Mouse (Mus musculus) neural tube, embryonic 15.5 days (tissue): Measurements from ENCODE around the gene Olfr731. TPM values are rescaled to one million over a fixed set of nuclear protein-coding genes. Genes with fewer than 3 reads are reported as not detected.

ENCODE experiments used
- ATAC-seq: fragments of 200-750 bp; cut with Nextera tagmentation; 2 replicates; pipeline ENCODE4 v1.8.0; 2017; ENCODE audit warnings: mild to moderate bottlenecking, moderate TSS enrichment, moderate library complexity; ENCODE audit not compliant: low FRiP score
- H3K27ac ChIP-seq: fragments of 300-500 bp; sonication (generic); replicated peaks from 2 replicates; pipeline ENCODE4 v1.5.1; 2015; ENCODE audit warnings: mild to moderate bottlenecking, inconsistent platforms
- H3K27me3 ChIP-seq: fragments of 300-500 bp; sonication (generic); replicated peaks from 2 replicates; pipeline ENCODE4 v1.6.1; 2015; ENCODE audit warnings: inconsistent platforms
- H3K36me3 ChIP-seq: fragments of 300-500 bp; sonication (generic); 2 replicates; pipeline ENCODE4 v1.6.1; 2015; ENCODE audit warnings: inconsistent platforms
- H3K4me1 ChIP-seq: fragments of 300-500 bp; sonication (generic); 2 replicates; pipeline ENCODE4 v1.6.1; 2015; ENCODE audit warnings: inconsistent platforms
- H3K4me2 ChIP-seq: fragments of 300-500 bp; sonication (generic); 2 replicates; pipeline ENCODE4 v1.6.1; 2015; ENCODE audit warnings: inconsistent platforms, mild to moderate bottlenecking, moderate library complexity
- H3K4me3 ChIP-seq: fragments of 300-500 bp; sonication (generic); replicated peaks from 2 replicates; pipeline ENCODE4 v1.5.1; 2015; ENCODE audit warnings: mild to moderate bottlenecking, inconsistent platforms
- H3K9ac ChIP-seq: fragments of 300-500 bp; sonication (generic); replicated peaks from 2 replicates; pipeline ENCODE4 v1.6.1; 2015; ENCODE audit warnings: mild to moderate bottlenecking, inconsistent platforms
- H3K9me3 ChIP-seq: fragments of 300-500 bp; sonication (generic); replicated peaks from 2 replicates; pipeline ENCODE4 v1.6.1; 2016; ENCODE audit warnings: inconsistent platforms
- WGBS: fragments of 180-500 bp; shearing (Covaris S2); methylation state at CpG from one replicate; pipeline ENCODE4 v1.1.7; 2015; ENCODE audit warnings: mixed read lengths; 5-methylcytosine and 5-hydroxymethylcytosine counted together
- polyA plus RNA-seq: library from polyadenylated mRNA; unstranded; fragments of >200 nt; fragmentation: Nextera tagmentation; extraction: Ambion mirVana; gene quantifications from 2 replicates; pipeline ENCODE4 v1.2.1, GENCODE M21; 2015

Gene Olfr731
- polyA plus RNA-seq: not detected in 2 replicates

DNA sequence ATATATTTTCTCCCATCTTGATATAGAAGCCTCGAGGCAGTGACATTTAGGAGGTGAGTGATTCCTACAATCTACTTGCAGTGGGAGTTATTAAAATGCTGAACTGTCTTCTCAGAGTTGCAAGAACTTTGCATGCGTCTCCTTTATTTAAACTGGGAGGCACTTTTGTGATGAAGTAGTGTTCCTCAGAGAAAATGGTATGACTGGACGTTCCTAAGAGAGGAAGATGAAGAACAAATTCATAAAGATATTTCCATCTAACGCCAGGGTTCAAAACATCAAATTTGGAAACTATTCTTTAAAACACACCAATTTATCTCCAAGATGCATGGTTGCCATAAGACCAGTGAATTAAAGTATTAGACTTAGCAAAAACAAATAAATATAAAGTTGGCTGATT is at the start of gene Olfr731:
Olfr731 (minus strand) TSS at position 101 of the 400 bp plus-strand sequence.
- Histone ChIP-seq H3K4me3 (no peak within 1 kb of the TSS), H3K4me1 (no peaks in the 10 kb centered on the region), H3K9ac (no peak within 1 kb of the TSS), H3K9me3 (no peaks in the 10 kb centered on the region), H3K27ac (no peak within 1 kb of the TSS), H3K4me2 (no peak within 1 kb of the TSS), H3K36me3 (no peaks in the 10 kb centered on the region), H3K27me3 (no peaks in the 10 kb centered on the region)
- 90% methylated on average over 4 of the region's 4 CpGs for WGBS
- no peak for ATAC-seq

DNA sequence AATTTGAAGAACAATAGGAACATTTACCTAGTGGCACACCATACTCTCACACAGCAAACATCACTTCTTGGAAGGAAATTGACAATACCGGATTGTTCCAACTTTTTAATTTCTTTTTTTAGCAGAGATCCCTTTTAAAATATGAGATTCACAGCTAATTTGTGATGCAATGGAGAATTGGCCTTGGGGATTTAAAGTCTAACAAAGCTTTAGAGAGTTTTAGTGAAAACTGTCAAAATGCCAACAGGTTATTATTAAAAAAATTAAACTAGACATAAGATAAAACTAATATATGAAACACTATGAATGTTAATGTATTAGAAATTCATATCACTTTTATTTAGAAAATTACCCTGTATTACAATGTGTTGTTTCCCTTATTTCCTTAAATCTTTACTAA is 42.4 kb upstream of the Olfr731 start, which contains the start of gene Olfr732:
Olfr732 (minus strand) TSS at position 101 of the 400 bp plus-strand sequence.
- H3K27ac ChIP-seq: no peak within 1 kb of the TSS
- no peaks in the 10 kb centered on the region for H3K27me3 ChIP-seq
- H3K36me3 ChIP-seq: no peaks in the 10 kb centered on the region
- H3K4me3 ChIP-seq: no peak within 1 kb of the TSS
- H3K9me3 ChIP-seq: no peaks in the 10 kb centered on the region
- 98% methylated on average over 1 of the region's 1 CpGs for WGBS
- no peak within 1 kb of the TSS for H3K9ac ChIP-seq
- no peak for ATAC-seq
- no peaks in the 10 kb centered on the region for H3K4me1 ChIP-seq
- H3K4me2 ChIP-seq: no peak within 1 kb of the TSS

DNA sequence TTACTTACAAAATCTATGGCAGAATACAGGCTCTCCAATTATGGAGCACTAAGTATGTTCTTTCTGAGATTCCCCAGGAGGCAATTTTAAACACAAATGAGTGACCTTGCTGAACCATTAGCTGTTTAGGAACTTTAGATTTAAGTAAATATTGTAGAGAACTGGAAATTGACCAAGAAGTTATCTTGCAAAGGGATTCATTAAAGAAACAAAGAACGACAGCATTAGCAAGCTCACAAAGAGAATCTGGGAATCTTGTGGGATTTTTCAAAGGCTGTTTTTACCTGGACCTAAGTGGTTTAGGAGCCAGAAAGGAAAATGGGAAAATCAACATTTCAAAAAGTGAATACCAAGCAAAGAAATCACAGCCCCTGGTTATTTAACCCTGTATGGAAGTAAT is 53.6 kb downstream of the Olfr731 start, which contains the start of gene Olfr730:
Olfr730 (minus strand) TSS at position 101 of the 400 bp plus-strand sequence.
- H3K9me3 ChIP-seq: no peaks in the 10 kb centered on the region
- no peak within 1 kb of the TSS for H3K9ac ChIP-seq
- no peak within 1 kb of the TSS for H3K4me2 ChIP-seq
- H3K36me3 ChIP-seq: no peaks in the 10 kb centered on the region
- no peak within 1 kb of the TSS for H3K27ac ChIP-seq
- no peak for ATAC-seq
- WGBS: 65% methylated on average over 1 of the region's 1 CpGs
- H3K4me1 ChIP-seq: no peaks in the 10 kb centered on the region
- no peaks in the 10 kb centered on the region for H3K27me3 ChIP-seq
- H3K4me3 ChIP-seq: no peak within 1 kb of the TSS

Other genes with a start within 250 kb of the Olfr731 start
- gene Olfr725, start 201.5 kb downstream of the Olfr731 start, polyA plus RNA-seq: not detected in 2 replicates
- not detected in 2 replicates for gene Olfr726, start 150.9 kb downstream of the Olfr731 start, polyA plus RNA-seq
- gene Olfr727, start 118.7 kb downstream of the Olfr731 start, polyA plus RNA-seq: not detected in 2 replicates
- not detected in 2 replicates for gene Olfr728, start 99.2 kb downstream of the Olfr731 start, polyA plus RNA-seq
- not detected in 2 replicates for gene Olfr729, start 89.0 kb downstream of the Olfr731 start, polyA plus RNA-seq
- gene Olfr730, start 53.7 kb downstream of the Olfr731 start, polyA plus RNA-seq: not detected in 2 replicates
- not detected in 2 replicates for gene Olfr732, start 42.3 kb upstream of the Olfr731 start, polyA plus RNA-seq
- not detected in 2 replicates for gene Olfr733, start 59.7 kb upstream of the Olfr731 start, polyA plus RNA-seq
- gene Olfr734, start 84.9 kb upstream of the Olfr731 start, polyA plus RNA-seq: not detected in 2 replicates
- gene Olfr735, start 107.0 kb upstream of the Olfr731 start, polyA plus RNA-seq: not detected in 2 replicates
- gene Tlr11, start 116.0 kb upstream of the Olfr731 start, polyA plus RNA-seq: 0.08 TPM in 1 of 2 replicates, not detected in the other
- gene Olfr736, start 139.3 kb upstream of the Olfr731 start, polyA plus RNA-seq: not detected in 2 replicates
- not detected in 2 replicates for gene Olfr738, start 165.7 kb upstream of the Olfr731 start, polyA plus RNA-seq
- not detected in 2 replicates for gene Olfr739, start 176.8 kb upstream of the Olfr731 start, polyA plus RNA-seq
- gene Olfr740, start 203.7 kb upstream of the Olfr731 start, polyA plus RNA-seq: not detected in 2 replicates
- gene Olfr741, start 230.9 kb upstream of the Olfr731 start, polyA plus RNA-seq: not detected in 2 replicates